Mouse (Mus musculus): Measurements from ENCODE around the gene Dusp27. TPM values are rescaled to one million over a fixed set of nuclear protein-coding genes. Genes with fewer than 3 reads are reported as not detected.
"Not testable (repeated sequence)": the region's sequence is repeated elsewhere in the genome, so short reads cannot be mapped to it uniquely, and the experiment has no call there.

The Dusp27 gene
- total RNA-seq, 2 experiments from 2014 or later = not detected

GRCm38 (mm10) chr1:166147657-166148056, 19.9 kb upstream of the Dusp27 start:
- no peak for ATAC-seq (replicated peaks; ENCODE audit: low FRiP score, poor library complexity, severe bottlenecking)

- ATAC-seq (replicated peaks; ENCODE audit: low FRiP score, poor library complexity, severe bottlenecking) = no peak
Measured at GRCm38 (mm10) chr1:166146626-166147025, 18.9 kb upstream of the Dusp27 start.

- no peak for ATAC-seq (replicated peaks; ENCODE audit: low FRiP score, poor library complexity, severe bottlenecking)
Measured at GRCm38 (mm10) chr1:166142369-166142768, 14.6 kb upstream of the Dusp27 start.

GRCm38 (mm10) chr1:166141868-166142267, 14.1 kb upstream of the Dusp27 start:
- ATAC-seq (replicated peaks; ENCODE audit: low FRiP score, poor library complexity, severe bottlenecking) = not testable (repeated sequence)

- no peak for ATAC-seq (replicated peaks; ENCODE audit: low FRiP score, poor library complexity, severe bottlenecking)
Measured at GRCm38 (mm10) chr1:166139620-166140184, 12.0 kb upstream of the Dusp27 start.

GRCm38 (mm10) chr1:166139113-166139512, 11.4 kb upstream of the Dusp27 start:
- no peak for ATAC-seq (replicated peaks; ENCODE audit: low FRiP score, poor library complexity, severe bottlenecking)

- no peak for ATAC-seq (replicated peaks; ENCODE audit: low FRiP score, poor library complexity, severe bottlenecking)
Measured at GRCm38 (mm10) chr1:166138136-166138535, 10.4 kb upstream of the Dusp27 start.

GRCm38 (mm10) chr1:166137244-166137938, 9.7 kb upstream of the Dusp27 start:
- ATAC-seq (replicated peaks; ENCODE audit: low FRiP score, poor library complexity, severe bottlenecking) = no peak

GRCm38 (mm10) chr1:166135091-166135740, 7.5 kb upstream of the Dusp27 start:
- no peak for ATAC-seq (replicated peaks; ENCODE audit: low FRiP score, poor library complexity, severe bottlenecking)

GRCm38 (mm10) chr1:166132367-166132766, 4.6 kb upstream of the Dusp27 start:
- no peak for ATAC-seq (replicated peaks; ENCODE audit: low FRiP score, poor library complexity, severe bottlenecking)

- no peak; the same call in 1 of the 2 replicates for ATAC-seq (replicated peaks; ENCODE audit: low FRiP score, poor library complexity, severe bottlenecking)
Measured at GRCm38 (mm10) chr1:166130224-166130860, 2.6 kb upstream of the Dusp27 start, which contains the start of gene Gpa33. Gene Gpa33, plus strand, starts transcription at chr1:166130238.

GRCm38 (mm10) chr1:166128551-166128950, 829 bp upstream of the Dusp27 start:
- no peak for ATAC-seq (replicated peaks; ENCODE audit: low FRiP score, poor library complexity, severe bottlenecking)

- ATAC-seq (replicated peaks; ENCODE audit: low FRiP score, poor library complexity, severe bottlenecking) = no peak
Measured at GRCm38 (mm10) chr1:166126795-166127194, 927 bp downstream of the Dusp27 start.

- ATAC-seq (replicated peaks; ENCODE audit: low FRiP score, poor library complexity, severe bottlenecking) = no peak
Measured at GRCm38 (mm10) chr1:166126290-166126689, 1.4 kb downstream of the Dusp27 start.

GRCm38 (mm10) chr1:166124932-166125593, 2.7 kb downstream of the Dusp27 start:
- no peak for ATAC-seq (replicated peaks; ENCODE audit: low FRiP score, poor library complexity, severe bottlenecking)

GRCm38 (mm10) chr1:166123751-166124150, 4.0 kb downstream of the Dusp27 start:
- no peak for ATAC-seq (replicated peaks; ENCODE audit: low FRiP score, poor library complexity, severe bottlenecking)

- ATAC-seq (replicated peaks; ENCODE audit: low FRiP score, poor library complexity, severe bottlenecking) = no peak
Measured at GRCm38 (mm10) chr1:166123045-166123444, 4.7 kb downstream of the Dusp27 start.

GRCm38 (mm10) chr1:166122114-166122513, 5.6 kb downstream of the Dusp27 start:
- ATAC-seq (replicated peaks; ENCODE audit: low FRiP score, poor library complexity, severe bottlenecking) = no peak

- no peak for ATAC-seq (replicated peaks; ENCODE audit: low FRiP score, poor library complexity, severe bottlenecking)
Measured at GRCm38 (mm10) chr1:166117866-166118639, 9.7 kb downstream of the Dusp27 start.
